In genomic region chr4:120267683-120268082, GRCm38 (mm10) we compare ENCODE assay signal across 9 mouse cellular contexts. TPM values are rescaled to one million over a fixed set of nuclear protein-coding genes. Genes with fewer than 3 reads are reported as not detected.
A peak's percentile ranks its signal among the peaks of the same experiment; 100 is the strongest.
DNase-seq lines count a peak whose midpoint lies in the region; ATAC-seq lines count a peak whose summit lies in the region.
"Had no signal": no experiment of that assay in that cellular context is flagged by ENCODE, and none has a peak within 500 bp of the region (broad histone marks: within the 10 kb centered on the region; RNA-seq: fewer than 3 reads in every experiment).

No protein-coding gene starts in this region.

- H3K4me1 ChIP-seq in neural tube, embryonic 11.5 days (ENCODE audit: control insufficient read depth, insufficient read depth, low read length) = peaks cover 12% of the 10 kb centered on the region
- H3K4me1 ChIP-seq in liver, embryonic 12.5 days = 0 out of 2 replicates have a peak, but pooled peaks cover 4% of the 10 kb centered on the region
- H3K4me1 ChIP-seq in stomach, embryonic 16.5 days (ENCODE audit: control insufficient read depth, insufficient read depth, low read length) = peaks cover 10% of the 10 kb centered on the region

- H3K4me2 ChIP-seq in neural tube, embryonic 11.5 days (ENCODE audit: low read depth) = peak overlapping the region; percentile 50
- peak overlapping the region; percentile 55 for H3K4me2 ChIP-seq in liver, embryonic 12.5 days
- H3K4me2 ChIP-seq in stomach, embryonic 16.5 days (ENCODE audit: low read depth, low read length) = peak overlapping the region; percentile 74

- ATAC-seq in neural tube, embryonic 11.5 days (ENCODE audit: insufficient read depth, low FRiP score, low TSS enrichment) = no peak
- ATAC-seq in granulocyte monocyte progenitor cell, adult 5-6 weeks (replicated peaks; ENCODE audit: poor library complexity, severe bottlenecking) = 0 out of 2 replicates have a peak, but pooled peaks have one; percentile 2
- no peak for ATAC-seq in liver, embryonic 12.5 days
- 0 out of 2 replicates have a peak, but pooled peaks have one; percentile 11 for ATAC-seq in stomach, embryonic 16.5 days (ENCODE audit: insufficient read depth, low FRiP score)
- no peak for ATAC-seq in monocyte, adult 5-6 weeks (replicated peaks; ENCODE audit: insufficient number of reproducible peaks, low FRiP score, low TSS enrichment, poor library complexity, severe bottlenecking)

- H3K4me3 ChIP-seq in neural tube, embryonic 11.5 days (ENCODE audit: low read depth, low read length) = peak overlapping the region; percentile 41
- H3K4me3 ChIP-seq in liver, embryonic 12.5 days = peak overlapping the region; percentile 28; the same call in 1 of the 2 replicates
- peak overlapping the region; percentile 44 for H3K4me3 ChIP-seq in stomach, embryonic 16.5 days (replicated peaks; ENCODE audit: low read length)

- no peaks in the 10 kb centered on the region for H3K9me3 ChIP-seq in neural tube, embryonic 11.5 days (ENCODE audit: control insufficient read depth, low read length)
- no peaks in the 10 kb centered on the region for H3K9me3 ChIP-seq in liver, embryonic 12.5 days (replicated peaks)
- H3K9me3 ChIP-seq in stomach, embryonic 16.5 days (replicated peaks; ENCODE audit: control insufficient read depth, low read length) = no peaks in the 10 kb centered on the region

- no peak overlapping the region for H3K9ac ChIP-seq in neural tube, embryonic 11.5 days (ENCODE audit: low read length)
- no peak overlapping the region for H3K9ac ChIP-seq in liver, embryonic 12.5 days
- H3K9ac ChIP-seq in stomach, embryonic 16.5 days (ENCODE audit: low read length) = peak overlapping the region; percentile 61

- no peak for DNase-seq in neural tube, embryonic 11.5 days (ENCODE audit: low spot score)
- no peak for DNase-seq in neural tube, embryonic 10.5 days (ENCODE audit: extremely low spot score, low spot score)
- no peak for DNase-seq in MN1 (ENCODE audit: low spot score)
- DNase-seq in right cerebral cortex, adult 2 months (ENCODE audit: low spot score in 2 of 2) = no peak

- 3% methylated on average over 23 of the region's 25 CpGs for WGBS in neural tube, embryonic 11.5 days
- 12% methylated on average over 25 of the region's 25 CpGs for WGBS in liver, embryonic 12.5 days (ENCODE audit: insufficient replicate concordance)
- WGBS in stomach, embryonic 16.5 days = 6% methylated on average over 25 of the region's 25 CpGs

- no peaks in the 10 kb centered on the region for H3K36me3 ChIP-seq in neural tube, embryonic 11.5 days (ENCODE audit: control insufficient read depth, insufficient read depth, low read length)
- H3K36me3 ChIP-seq in liver, embryonic 12.5 days = no peaks in the 10 kb centered on the region
- H3K36me3 ChIP-seq in stomach, embryonic 16.5 days (ENCODE audit: control insufficient read depth, insufficient read depth, low read length) = no peaks in the 10 kb centered on the region

- no peak overlapping the region for H3K27ac ChIP-seq in neural tube, embryonic 11.5 days (ENCODE audit: low read depth, low read length)
- no peak overlapping the region for H3K27ac ChIP-seq in liver, embryonic 12.5 days
- H3K27ac ChIP-seq in stomach, embryonic 16.5 days (ENCODE audit: low read length) = no peak overlapping the region

- peaks cover 70% of the 10 kb centered on the region for H3K27me3 ChIP-seq in neural tube, embryonic 11.5 days (ENCODE audit: control insufficient read depth, insufficient read depth, low read length)
- H3K27me3 ChIP-seq in liver, embryonic 12.5 days (replicated peaks) = peaks cover 98% of the 10 kb centered on the region
- peaks cover 63% of the 10 kb centered on the region for H3K27me3 ChIP-seq in stomach, embryonic 16.5 days (ENCODE audit: control insufficient read depth, insufficient read depth, low read length)

RNA-seq across cellular contexts. Expression of gene Foxo6, which starts 19.5 kb away (rescaled TPM):
- 0.45 and 0.62 TPM in 2 replicates for polyA plus RNA-seq in neural tube, embryonic 11.5 days (2014; fragmentation: Nextera tagmentation; extraction: Ambion mirVana)
- not detected in 2 replicates for total RNA-seq in granulocyte monocyte progenitor cell, adult 5-6 weeks (2014; fragmentation: Nextera tagmentation)
- total RNA-seq in granulocyte monocyte progenitor cell, adult 5-6 weeks (2017) = not detected in 2 replicates
- polyA plus RNA-seq in liver, embryonic 12.5 days (2016; fragmentation: Nextera tagmentation; extraction: Ambion mirVana) = not detected in 2 replicates
- 0.11 and 0.15 TPM in 2 replicates for polyA plus RNA-seq in stomach, embryonic 16.5 days (2015; fragmentation: Nextera tagmentation; extraction: Ambion mirVana)
- total RNA-seq in monocyte, adult 5-6 weeks (2017) = not detected in 3 replicates
- polyA plus RNA-seq: thymus, postnatal 0 days had no signal

Comparison
In these comparisons a context has a peak if more than half of its experiments do, and no peak if none do; other contexts are left out.
1. ATAC-seq: peak in granulocyte monocyte progenitor cell, adult 5-6 weeks (single experiment) and stomach, embryonic 16.5 days (single experiment); none in neural tube, embryonic 11.5 days (single experiment), liver, embryonic 12.5 days (single experiment) and monocyte, adult 5-6 weeks (single experiment).
2. Peak in every context shown above with its lines, with median percentiles within 50 percentile points of each other: H3K4me2 ChIP-seq and H3K4me3 ChIP-seq.